Mouse (Mus musculus): Measurements from ENCODE around the gene Tbc1d30. TPM values are rescaled to one million over a fixed set of nuclear protein-coding genes. Genes with fewer than 3 reads are reported as not detected.

Tbc1d30 gene
- polyA plus RNA-seq, 1 experiment from 2014 or later, result 12.5 TPM

DNA sequence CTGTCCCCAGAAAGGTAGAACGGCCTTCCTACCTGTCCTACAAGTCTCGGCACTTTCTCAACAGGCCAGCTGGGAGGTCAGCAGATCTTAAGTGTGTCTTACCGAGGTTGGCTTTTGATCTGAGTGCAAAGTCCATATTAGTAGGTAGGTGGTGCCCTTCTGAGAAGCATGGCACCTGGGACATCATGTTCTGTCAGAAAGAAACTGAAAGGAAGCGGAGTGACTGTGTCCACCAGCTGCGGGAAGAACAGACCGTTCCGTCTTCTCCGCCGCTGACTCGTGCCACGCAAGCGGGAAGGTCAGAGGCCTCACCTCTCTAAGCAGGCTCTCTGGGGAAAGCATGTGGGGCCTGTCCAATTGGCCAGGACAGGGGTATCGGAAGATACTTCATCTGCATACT lies 33.6 kb upstream of the Tbc1d30 start:
- Histone ChIP-seq H3K4me3 (replicated peaks; ENCODE audit: low read length) (no peak overlapping the region), H3K27me3 (replicated peaks; ENCODE audit: control insufficient read depth, insufficient read depth, low read length) (no peaks in the 10 kb centered on the region), H3K27ac (ENCODE audit: low read length) (no peak overlapping the region), H3K36me3 (ENCODE audit: control insufficient read depth, insufficient read depth) (peaks cover 25% of the 10 kb centered on the region), H3K4me2 (ENCODE audit: low read length) (no peak overlapping the region), H3K4me1 (replicated peaks; ENCODE audit: control insufficient read depth, insufficient read depth, low read length) (no peaks in the 10 kb centered on the region), H3K9ac (replicated peaks; ENCODE audit: low read depth, low read length) (no peak overlapping the region), H3K9me3 (ENCODE audit: control insufficient read depth, low read length) (no peaks in the 10 kb centered on the region)
- WGBS, result 93% methylated on average over 13 of the region's 13 CpGs
- ATAC-seq, result no peak

GRCm38 (mm10) chr10:121381280-121381679 lies 30.2 kb upstream of the Tbc1d30 start:
- 96% methylated on average over 18 of the region's 18 CpGs for WGBS
- H3K36me3 ChIP-seq (ENCODE audit: control insufficient read depth, insufficient read depth), result peaks cover 44% of the 10 kb centered on the region
- no peaks in the 10 kb centered on the region for H3K27me3 ChIP-seq (replicated peaks; ENCODE audit: control insufficient read depth, insufficient read depth, low read length)
- no peak overlapping the region for H3K9ac ChIP-seq (replicated peaks; ENCODE audit: low read depth, low read length)
- H3K4me3 ChIP-seq (replicated peaks; ENCODE audit: low read length), result no peak overlapping the region
- no peak overlapping the region for H3K4me2 ChIP-seq (ENCODE audit: low read length)
- H3K27ac ChIP-seq (ENCODE audit: low read length), result no peak overlapping the region
- no peaks in the 10 kb centered on the region for H3K9me3 ChIP-seq (ENCODE audit: control insufficient read depth, low read length)
- no peak for ATAC-seq
- H3K4me1 ChIP-seq (replicated peaks; ENCODE audit: control insufficient read depth, insufficient read depth, low read length), result no peaks in the 10 kb centered on the region

DNA sequence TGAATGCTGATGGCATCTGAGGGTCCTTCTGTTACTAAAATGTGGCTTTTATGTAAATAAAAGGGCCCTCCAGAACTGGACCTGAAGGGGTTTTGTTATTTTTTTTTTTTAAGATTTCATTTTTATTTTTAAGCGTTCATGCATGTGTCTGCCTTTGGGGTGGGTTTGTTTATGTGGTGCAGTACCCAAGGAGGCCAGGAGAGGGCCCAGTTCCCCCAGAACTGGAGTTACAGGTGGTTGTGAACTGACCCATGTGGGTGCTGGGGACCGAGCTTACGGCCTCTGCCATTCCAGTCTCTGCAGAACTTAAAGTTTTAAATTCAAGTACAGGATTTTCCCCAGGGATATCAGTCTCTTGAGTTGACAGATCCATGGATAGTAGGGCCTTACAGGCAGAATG lies 28.3 kb upstream of the Tbc1d30 start:
- ATAC-seq, result no peak
- no peak overlapping the region for H3K27ac ChIP-seq (ENCODE audit: low read length)
- no peak overlapping the region for H3K9ac ChIP-seq (replicated peaks; ENCODE audit: low read depth, low read length)
- no peaks in the 10 kb centered on the region for H3K4me1 ChIP-seq (replicated peaks; ENCODE audit: control insufficient read depth, insufficient read depth, low read length)
- no peaks in the 10 kb centered on the region for H3K27me3 ChIP-seq (replicated peaks; ENCODE audit: control insufficient read depth, insufficient read depth, low read length)
- peaks cover 49% of the 10 kb centered on the region for H3K36me3 ChIP-seq (ENCODE audit: control insufficient read depth, insufficient read depth)
- no peaks in the 10 kb centered on the region for H3K9me3 ChIP-seq (ENCODE audit: control insufficient read depth, low read length)
- no peak overlapping the region for H3K4me3 ChIP-seq (replicated peaks; ENCODE audit: low read length)
- no peak overlapping the region for H3K4me2 ChIP-seq (ENCODE audit: low read length)
- 94% methylated on average over 3 of the region's 3 CpGs for whole genome bisulfite sequencing

DNA sequence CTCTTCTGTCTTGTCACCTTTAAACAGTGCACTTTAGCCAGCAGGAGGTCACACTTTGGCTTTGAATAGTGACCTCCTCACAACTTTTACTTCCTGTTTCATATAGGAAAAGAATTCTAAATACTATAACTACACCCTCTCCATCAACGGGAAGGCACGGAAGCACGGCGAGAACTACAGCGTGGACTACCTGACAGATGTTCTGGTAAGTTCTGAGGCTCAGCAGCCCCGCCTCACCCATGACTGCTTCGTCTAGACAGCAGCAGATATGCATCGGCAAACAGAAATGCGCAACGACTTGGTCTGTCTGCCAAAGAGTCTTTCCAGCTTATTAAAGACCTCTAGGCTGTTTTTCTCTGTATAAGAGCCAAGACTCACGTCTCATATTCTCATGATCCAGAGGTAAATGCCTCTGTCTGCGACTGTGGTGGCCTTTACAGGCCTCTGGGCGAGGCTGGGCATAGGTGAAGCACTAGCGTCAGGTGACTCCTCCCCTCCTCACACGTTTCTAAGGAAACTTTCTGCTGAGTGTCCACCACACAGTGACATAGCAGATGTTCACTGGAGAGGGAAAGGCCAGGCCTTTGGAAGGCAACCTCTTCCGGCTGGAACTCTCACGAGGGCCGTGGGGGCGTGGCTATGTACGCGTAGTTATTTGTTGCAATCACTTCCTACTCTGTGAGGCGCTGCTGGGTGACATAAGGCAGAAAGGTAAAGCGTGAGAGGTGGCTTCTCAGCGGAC lies 25.6 kb upstream of the Tbc1d30 start:
- H3K36me3 ChIP-seq (ENCODE audit: control insufficient read depth, insufficient read depth), result peaks cover 43% of the 10 kb centered on the region
- no peaks in the 10 kb centered on the region for H3K4me1 ChIP-seq (replicated peaks; ENCODE audit: control insufficient read depth, insufficient read depth, low read length)
- WGBS, result 91% methylated on average over 24 of the region's 24 CpGs

GRCm38 (mm10) chr10:121375649-121376493 lies 24.8 kb upstream of the Tbc1d30 start:
- Histone ChIP-seq H3K9me3 (ENCODE audit: control insufficient read depth, low read length) (no peaks in the 10 kb centered on the region), H3K4me2 (ENCODE audit: low read length) (no peak overlapping the region), H3K4me3 (replicated peaks; ENCODE audit: low read length) (no peak overlapping the region), H3K9ac (replicated peaks; ENCODE audit: low read depth, low read length) (no peak overlapping the region), H3K27ac (ENCODE audit: low read length) (no peak overlapping the region), H3K4me1 (replicated peaks; ENCODE audit: control insufficient read depth, insufficient read depth, low read length) (no peaks in the 10 kb centered on the region), H3K36me3 (ENCODE audit: control insufficient read depth, insufficient read depth) (peaks cover 38% of the 10 kb centered on the region), H3K27me3 (replicated peaks; ENCODE audit: control insufficient read depth, insufficient read depth, low read length) (no peaks in the 10 kb centered on the region)
- WGBS, result 86% methylated on average over 24 of the region's 24 CpGs
- ATAC-seq, result no peak

More for the DNA sequence above, 25.6 kb upstream of the Tbc1d30 start:
- no peaks in the 10 kb centered on the region for H3K27me3 ChIP-seq (replicated peaks; ENCODE audit: control insufficient read depth, insufficient read depth, low read length)
- H3K4me3 ChIP-seq (replicated peaks; ENCODE audit: low read length), result no peak overlapping the region
- no peak overlapping the region for H3K9ac ChIP-seq (replicated peaks; ENCODE audit: low read depth, low read length)
- H3K27ac ChIP-seq (ENCODE audit: low read length), result no peak overlapping the region
- ATAC-seq, result no peak
- no peak overlapping the region for H3K4me2 ChIP-seq (ENCODE audit: low read length)
- no peaks in the 10 kb centered on the region for H3K9me3 ChIP-seq (ENCODE audit: control insufficient read depth, low read length)

DNA sequence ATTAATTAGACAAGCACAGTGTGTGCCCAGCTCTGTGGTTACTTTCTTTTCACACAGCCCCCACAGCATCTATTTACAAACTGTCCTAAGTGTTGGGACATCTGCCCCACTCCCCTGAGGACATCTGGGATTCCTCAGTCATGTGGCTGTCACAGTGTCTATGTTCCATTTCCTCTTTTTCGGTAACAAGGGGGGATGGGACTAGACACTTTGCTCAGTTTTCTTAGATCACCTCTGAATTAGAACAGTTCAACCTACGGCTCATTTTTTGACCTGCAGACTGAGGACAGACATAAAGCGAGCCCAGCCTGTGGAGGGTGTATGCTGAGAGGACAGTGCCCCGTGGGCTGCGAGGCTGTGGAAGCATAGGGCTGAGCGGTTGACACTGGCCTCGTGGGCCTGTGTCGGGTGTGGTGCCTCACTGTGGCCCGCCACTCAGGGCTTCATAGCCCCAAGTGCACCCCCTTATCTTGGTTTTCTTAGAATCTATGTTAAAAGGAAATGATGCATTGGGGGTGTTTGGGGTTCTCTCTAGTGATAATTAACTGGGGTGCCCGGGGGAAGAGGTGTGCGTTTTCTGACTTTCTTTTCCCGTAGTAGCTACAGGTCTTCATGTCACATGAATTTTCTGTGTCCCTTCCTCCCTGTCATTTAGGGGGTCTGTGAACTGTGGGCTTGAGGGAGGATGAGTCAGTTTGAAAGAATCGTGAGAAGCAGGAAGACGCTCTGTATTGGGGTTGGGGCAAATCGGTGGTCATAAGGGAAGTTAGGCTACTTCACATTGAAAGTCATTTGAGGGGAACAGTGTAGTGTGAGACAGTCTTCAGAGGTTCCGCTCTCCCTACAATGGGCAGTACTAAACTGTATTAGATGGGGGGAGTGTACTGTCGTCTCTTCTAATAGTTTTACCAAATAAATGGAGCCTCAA lies 23.9 kb upstream of the Tbc1d30 start:
- WGBS, result 89% methylated on average over 17 of the region's 17 CpGs
- ATAC-seq, result no peak
- Histone ChIP-seq H3K4me1 (replicated peaks; ENCODE audit: control insufficient read depth, insufficient read depth, low read length) (no peaks in the 10 kb centered on the region), H3K27ac (ENCODE audit: low read length) (no peak overlapping the region), H3K4me2 (ENCODE audit: low read length) (no peak overlapping the region), H3K9me3 (ENCODE audit: control insufficient read depth, low read length) (no peaks in the 10 kb centered on the region), H3K27me3 (replicated peaks; ENCODE audit: control insufficient read depth, insufficient read depth, low read length) (no peaks in the 10 kb centered on the region), H3K36me3 (ENCODE audit: control insufficient read depth, insufficient read depth) (peaks cover 36% of the 10 kb centered on the region), H3K9ac (replicated peaks; ENCODE audit: low read depth, low read length) (no peak overlapping the region), H3K4me3 (replicated peaks; ENCODE audit: low read length) (no peak overlapping the region)

DNA sequence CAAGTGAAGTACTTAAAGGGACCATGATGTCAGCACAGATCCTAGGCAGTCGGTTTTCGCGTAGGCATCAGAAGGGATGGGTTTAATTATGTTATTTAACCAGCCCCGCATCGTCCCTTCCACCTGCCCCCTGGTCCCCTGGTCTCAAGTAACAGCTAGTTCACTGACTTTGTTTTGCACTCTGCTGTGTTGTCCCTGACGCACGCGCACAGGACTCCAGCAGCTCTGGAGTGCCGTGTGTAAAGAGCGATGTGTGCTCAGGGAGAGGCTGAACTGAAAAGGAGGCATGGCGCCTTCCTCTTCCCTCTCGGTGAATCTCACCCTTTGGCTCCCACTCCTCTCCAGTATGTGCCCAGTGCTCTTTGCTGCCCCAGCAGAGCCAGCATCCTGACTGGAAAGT lies 22.9 kb upstream of the Tbc1d30 start:
- Histone ChIP-seq H3K27ac (ENCODE audit: low read length) (no peak overlapping the region), H3K4me2 (ENCODE audit: low read length) (no peak overlapping the region), H3K4me3 (replicated peaks; ENCODE audit: low read length) (no peak overlapping the region), H3K36me3 (ENCODE audit: control insufficient read depth, insufficient read depth) (peaks cover 29% of the 10 kb centered on the region), H3K9ac (replicated peaks; ENCODE audit: low read depth, low read length) (no peak overlapping the region), H3K4me1 (replicated peaks; ENCODE audit: control insufficient read depth, insufficient read depth, low read length) (no peaks in the 10 kb centered on the region), H3K27me3 (replicated peaks; ENCODE audit: control insufficient read depth, insufficient read depth, low read length) (no peaks in the 10 kb centered on the region), H3K9me3 (ENCODE audit: control insufficient read depth, low read length) (no peaks in the 10 kb centered on the region)
- no peak for ATAC-seq
- WGBS, result 73% methylated on average over 12 of the region's 12 CpGs

- Histone ChIP-seq H3K4me1 (replicated peaks; ENCODE audit: control insufficient read depth, insufficient read depth, low read length) (peaks cover 9% of the 10 kb centered on the region), H3K4me2 (ENCODE audit: low read length) (no peak overlapping the region), H3K27me3 (replicated peaks; ENCODE audit: control insufficient read depth, insufficient read depth, low read length) (no peaks in the 10 kb centered on the region), H3K9me3 (ENCODE audit: control insufficient read depth, low read length) (no peaks in the 10 kb centered on the region), H3K4me3 (replicated peaks; ENCODE audit: low read length) (no peak overlapping the region), H3K36me3 (ENCODE audit: control insufficient read depth, insufficient read depth) (peaks cover 4% of the 10 kb centered on the region), H3K27ac (ENCODE audit: low read length) (no peak overlapping the region), H3K9ac (replicated peaks; ENCODE audit: low read depth, low read length) (no peak overlapping the region)
- ATAC-seq, result no peak
- 94% methylated on average over 6 of the region's 6 CpGs for WGBS
Measured at GRCm38 (mm10) chr10:121370777-121371176, 19.7 kb upstream of the Tbc1d30 start.
